12 mouse cellular contexts compared by ENCODE assay signal in genomic region chr11:4237389-4237912, GRCm38 (mm10). TPM values are rescaled to one million over a fixed set of nuclear protein-coding genes. Genes with fewer than 3 reads are reported as not detected.
A peak's percentile ranks its signal among the peaks of the same experiment; 100 is the strongest.
DNase-seq lines count a peak whose midpoint lies in the region; ATAC-seq and TF ChIP-seq lines count a peak whose summit lies in the region.
"Had no signal": no experiment of that assay in that cellular context is flagged by ENCODE, and none has a peak within 500 bp of the region (broad histone marks: within the 10 kb centered on the region; RNA-seq: fewer than 3 reads in every experiment).

No protein-coding gene starts in this region.

- peaks cover 61% of the 10 kb centered on the region for H3K4me1 ChIP-seq in megakaryocyte, embryonic 14.5 days
- H3K4me1 ChIP-seq in forebrain, embryonic 12.5 days = peaks cover 7% of the 10 kb centered on the region; the same call in 1 of the 2 replicates
- H3K4me1 ChIP-seq: midbrain, embryonic 12.5 days had no signal

- H3K9me3 ChIP-seq in megakaryocyte, embryonic 14.5 days = peaks cover 13% of the 10 kb centered on the region
- no peaks in the 10 kb centered on the region for H3K9me3 ChIP-seq in forebrain, embryonic 12.5 days
- H3K9me3 ChIP-seq: midbrain, embryonic 12.5 days had no signal

- H3K27me3 ChIP-seq in megakaryocyte, embryonic 14.5 days (replicated peaks) = peaks cover 48% of the 10 kb centered on the region
- H3K27me3 ChIP-seq in forebrain, embryonic 12.5 days = no peaks in the 10 kb centered on the region
- H3K27me3 ChIP-seq: midbrain, embryonic 12.5 days had no signal

- H3K9ac ChIP-seq in forebrain, embryonic 12.5 days = no peak overlapping the region
- H3K9ac ChIP-seq: midbrain, embryonic 12.5 days had no signal

- TF ChIP-seq POLR2A in brain, embryonic 14.5 days (IDR thresholded peaks at IDR 0.05; ENCODE audit: borderline replicate concordance, extremely low read depth, insufficient read depth, insufficient read length, poor library complexity, severe bottlenecking) = no peak

- DNase-seq in gastrocnemius, adult 2 months = no peak
- DNase-seq in gastrocnemius, postnatal 36 days = no peak
- DNase-seq in brain, embryonic 14.5 days (ENCODE audit: low read depth) = no peak
- peak; percentile 55 to 69 for DNase-seq in thymus, adult 18-20 months
- DNase-seq in adrenal gland, postnatal 36 days = no peak
- no peak for DNase-seq in heart, adult 9 months (ENCODE audit: low spot score in 2 of 2)
- DNase-seq: kidney, adult 8-10 months had no signal

- no peak for TF ChIP-seq CTCF in gastrocnemius, adult 2 months (IDR thresholded peaks at IDR 0.05)
- TF ChIP-seq CTCF in brain, embryonic 14.5 days (IDR thresholded peaks at IDR 0.05; ENCODE audit: borderline replicate concordance, extremely low read depth, insufficient read depth, insufficient read length) = 0 out of 2 replicates have a peak, but pooled peaks have one; percentile 2

- intact Hi-C loops in gastrocnemius, adult 2 months (cut with DNase I) = no loop called here
- intact Hi-C loops in gastrocnemius, postnatal 36 days (cut with DNase I) = no loop called here

- WGBS in forebrain, embryonic 12.5 days = 86% methylated on average over 18 of the region's 18 CpGs

- no peak overlapping the region for H3K4me2 ChIP-seq in forebrain, embryonic 12.5 days
- H3K4me2 ChIP-seq: midbrain, embryonic 12.5 days had no signal

- no peak overlapping the region for H3K27ac ChIP-seq in gastrocnemius, adult 2 months
- H3K27ac ChIP-seq in forebrain, embryonic 12.5 days = no peak overlapping the region
- H3K27ac ChIP-seq: heart, adult 2 months; midbrain, embryonic 12.5 days had no signal

- H3K4me3 ChIP-seq in gastrocnemius, adult 2 months = peak overlapping the region; percentile 45; the same call in 1 of the 2 replicates
- H3K4me3 ChIP-seq in megakaryocyte, embryonic 14.5 days (replicated peaks) = peak overlapping the region; percentile 89
- H3K4me3 ChIP-seq in forebrain, embryonic 12.5 days (replicated peaks) = no peak overlapping the region
- H3K4me3 ChIP-seq: heart, adult 2 months; midbrain, embryonic 12.5 days had no signal

- no peak for ATAC-seq in forebrain, embryonic 12.5 days (ENCODE audit: low FRiP score)

- peaks cover 15% of the 10 kb centered on the region for H3K36me3 ChIP-seq in megakaryocyte, embryonic 14.5 days (replicated peaks; ENCODE audit: low read length)
- H3K36me3 ChIP-seq in forebrain, embryonic 12.5 days (replicated peaks) = no peaks in the 10 kb centered on the region
- H3K36me3 ChIP-seq: midbrain, embryonic 12.5 days had no signal

RNA-seq across cellular contexts. Expression of gene Osm, which starts 1.2 kb away (rescaled TPM):
- total RNA-seq in gastrocnemius, adult 2 months (2021) = not detected
- total RNA-seq in gastrocnemius, postnatal 36 days (2021) = not detected
- 0.04 and 0.05 TPM in 2 replicates for polyA plus RNA-seq in brain, embryonic 14.5 days (2012; rRNA removed)
- 1.2 and 6.5 TPM in 2 replicates for polyA plus RNA-seq in megakaryocyte, embryonic 14.5 days (2012; ENCODE audit: insufficient read depth, low replicate concordance)
- under 1 TPM in 1 of 2 experiments, not detected in 1; 0.26 TPM for total RNA-seq in adrenal gland, postnatal 36 days (2021)
- not detected in 2 replicates for polyA plus RNA-seq in forebrain, embryonic 12.5 days (2016; fragmentation: Nextera tagmentation; extraction: Ambion mirVana)
- total RNA-seq: left cerebral cortex, postnatal 36 days had no signal
- polyA plus RNA-seq: midbrain, embryonic 12.5 days had no signal

RNA-seq across cellular contexts. Expression of gene Castor1, which starts 19.4 kb away (rescaled TPM):
- total RNA-seq in gastrocnemius, adult 2 months (2021) = 1 to 10 TPM; 2.0 to 2.6 TPM
- total RNA-seq in gastrocnemius, postnatal 36 days (2021) = 1 to 10 TPM; 2.2 to 3.0 TPM
- polyA plus RNA-seq in brain, embryonic 14.5 days (2012; rRNA removed) = 1.9 and 2.7 TPM in 2 replicates
- 1.4 TPM in 1 of 2 replicates, not detected in the other for polyA plus RNA-seq in megakaryocyte, embryonic 14.5 days (2012; ENCODE audit: insufficient read depth, low replicate concordance)
- total RNA-seq in adrenal gland, postnatal 36 days (2021) = 1 to 10 TPM; 4.0 to 4.6 TPM
- 1.8 and 2.2 TPM in 2 replicates for polyA plus RNA-seq in forebrain, embryonic 12.5 days (2016; fragmentation: Nextera tagmentation; extraction: Ambion mirVana)

RNA-seq across cellular contexts. Expression of gene Lif, which starts 19.9 kb away (rescaled TPM):
- under 1 TPM; 0.17 to 0.23 TPM for total RNA-seq in gastrocnemius, adult 2 months (2021)
- under 1 TPM; 0.13 to 0.52 TPM for total RNA-seq in gastrocnemius, postnatal 36 days (2021)
- polyA plus RNA-seq in brain, embryonic 14.5 days (2012; rRNA removed) = 0.06 and 0.11 TPM in 2 replicates
- polyA plus RNA-seq in megakaryocyte, embryonic 14.5 days (2012; ENCODE audit: insufficient read depth, low replicate concordance) = 0.07 and 0.43 TPM in 2 replicates
- total RNA-seq in adrenal gland, postnatal 36 days (2021) = under 1 TPM; 0.10 to 0.56 TPM
- 0.06 TPM in 1 of 2 replicates, not detected in the other for polyA plus RNA-seq in forebrain, embryonic 12.5 days (2016; fragmentation: Nextera tagmentation; extraction: Ambion mirVana)
- polyA plus RNA-seq: midbrain, embryonic 12.5 days had no signal

RNA-seq across cellular contexts. Expression of gene Tbc1d10a, which starts 50.9 kb away (rescaled TPM):
- 1 to 10 TPM; 3.1 to 5.2 TPM for total RNA-seq in gastrocnemius, adult 2 months (2021)
- 1 to 10 TPM; 3.7 to 4.4 TPM for total RNA-seq in gastrocnemius, postnatal 36 days (2021)
- polyA plus RNA-seq in brain, embryonic 14.5 days (2012; rRNA removed) = 41.6 and 54.6 TPM in 2 replicates
- polyA plus RNA-seq in megakaryocyte, embryonic 14.5 days (2012; ENCODE audit: insufficient read depth, low replicate concordance) = 8.1 and 15.8 TPM in 2 replicates
- total RNA-seq in adrenal gland, postnatal 36 days (2021) = 10 to 100 TPM; 14.6 to 24.3 TPM
- 22.3 and 26.7 TPM in 2 replicates for polyA plus RNA-seq in forebrain, embryonic 12.5 days (2016; fragmentation: Nextera tagmentation; extraction: Ambion mirVana)

Comparison
In these comparisons a context has a peak if more than half of its experiments do, and no peak if none do; other contexts are left out.
1. DNase-seq: peak in thymus, adult 18-20 months (2 of 2); none in gastrocnemius, adult 2 months (single experiment), gastrocnemius, postnatal 36 days (0 of 2), brain, embryonic 14.5 days (single experiment), adrenal gland, postnatal 36 days (0 of 2) and heart, adult 9 months (0 of 2).